Mouse (Mus musculus): Measurements from ENCODE around the gene Mup12.
"Not testable (repeated sequence)": the region's sequence is repeated elsewhere in the genome, so short reads cannot be mapped to it uniquely, and the experiment has no call there.

Mup12 gene

GRCm38 (mm10) chr4:60741226-60741625, at the start of gene Mup12:
Mup12 (minus strand) TSS chr4:60741326.
- CTCF ChIA-PET, result not testable (repeated sequence)

Data from spleen, embryonic (tissue).